Mouse (Mus musculus) liver, embryonic 15.5 days (tissue): ENCODE data around the gene Fdxacb1. TPM values are rescaled to one million over a fixed set of nuclear protein-coding genes. Genes with fewer than 3 reads are reported as not detected.
A peak's percentile ranks its signal among the peaks of the same experiment; 100 is the strongest.

ENCODE experiments used
- ATAC-seq: fragments of 200-750 bp; cut with Nextera tagmentation; 2 replicates; pipeline ENCODE4 v1.8.0; 2017; ENCODE audit warnings: moderate number of reproducible peaks, mild to moderate bottlenecking, moderate library complexity; ENCODE audit not compliant: insufficient read depth
- H3K27ac ChIP-seq: fragments of 300-500 bp; sonication (generic); replicated peaks from 2 replicates; pipeline ENCODE4 v1.5.1; 2015; ENCODE audit warnings: mild to moderate bottlenecking, inconsistent platforms
- H3K27me3 ChIP-seq: fragments of 300-500 bp; sonication (generic); 2 replicates; pipeline ENCODE4 v1.6.1; 2015; ENCODE audit warnings: mild to moderate bottlenecking, inconsistent platforms
- H3K36me3 ChIP-seq: fragments of 300-500 bp; sonication (generic); replicated peaks from 2 replicates; pipeline ENCODE4 v1.6.1; 2015; ENCODE audit warnings: moderate library complexity, mild to moderate bottlenecking, inconsistent platforms
- H3K4me1 ChIP-seq: fragments of 300-500 bp; sonication (generic); replicated peaks from 2 replicates; pipeline ENCODE4 v1.6.1; 2015; ENCODE audit warnings: inconsistent platforms
- H3K4me2 ChIP-seq: fragments of 300-500 bp; sonication (generic); 2 replicates; pipeline ENCODE4 v1.6.1; 2015; ENCODE audit warnings: moderate library complexity, mild to moderate bottlenecking, inconsistent platforms
- H3K4me3 ChIP-seq: fragments of 300-500 bp; sonication (generic); replicated peaks from 2 replicates; pipeline ENCODE4 v1.5.1; 2015; ENCODE audit warnings: mild to moderate bottlenecking, inconsistent platforms
- H3K9ac ChIP-seq: fragments of 300-500 bp; sonication (generic); 2 replicates; pipeline ENCODE4 v1.6.1; 2015; ENCODE audit warnings: moderate library complexity, mild to moderate bottlenecking, inconsistent platforms
- H3K9me3 ChIP-seq: fragments of 300-500 bp; sonication (generic); replicated peaks from 2 replicates; pipeline ENCODE4 v1.6.1; 2016; ENCODE audit warnings: inconsistent platforms
- WGBS: fragments of 180-500 bp; shearing (Covaris S2); methylation state at CpG from one replicate; pipeline ENCODE4 v1.1.7; 2015; ENCODE audit warnings: mixed read lengths; ENCODE audit not compliant: insufficient replicate concordance; 5-methylcytosine and 5-hydroxymethylcytosine counted together
- polyA plus RNA-seq: library from polyadenylated mRNA; unstranded; fragments of >200 nt; fragmentation: Nextera tagmentation; extraction: Ambion mirVana; gene quantifications from 2 replicates; pipeline ENCODE4 v1.2.1, GENCODE M21; 2015

Fdxacb1 gene
- polyA plus RNA-seq, 1 experiment from 2014 or later: 8.5 TPM

DNA sequence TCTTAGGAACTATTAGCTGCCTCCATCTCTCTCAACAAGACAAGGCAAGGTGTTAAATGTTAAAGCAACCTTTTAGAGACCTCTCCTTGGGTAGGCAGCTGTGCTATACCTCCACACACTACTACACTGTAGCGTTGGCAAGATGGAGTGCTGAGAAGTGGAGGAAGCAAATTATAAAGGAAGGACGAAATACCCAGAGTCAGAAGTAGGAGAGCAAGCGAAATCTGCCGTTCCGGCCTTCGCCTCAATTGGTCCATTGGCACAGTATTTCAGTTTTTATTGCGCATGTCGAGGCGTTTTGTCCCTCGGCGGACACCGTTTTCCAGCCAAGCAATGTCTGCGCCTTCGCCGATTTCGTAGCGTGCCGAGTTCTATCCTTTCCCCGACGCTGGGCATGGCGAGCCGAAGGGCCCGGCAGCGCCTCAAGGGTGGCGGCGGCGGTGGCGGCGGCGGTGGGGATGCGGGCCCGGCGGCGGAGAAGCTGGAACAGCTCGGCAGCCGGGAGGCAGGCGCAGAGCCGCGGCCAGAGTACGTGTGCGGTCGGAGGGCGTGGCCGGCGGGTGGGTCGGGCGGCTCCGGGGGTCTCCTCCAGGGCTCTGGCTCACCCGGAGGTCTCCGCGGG lies 7.1 kb downstream of the Fdxacb1 start, which contains the start of the genes Alg9 and 1110032A03Rik:
Gene Alg9, plus strand, starts transcription at position 29 of the 622 bp plus-strand sequence.
Gene 1110032A03Rik, minus strand, starts transcription at position 530 of the 622 bp plus-strand sequence.
- Histone ChIP-seq H3K9me3 (no peaks in the 10 kb centered on the region), H3K36me3 (peaks cover 25% of the 10 kb centered on the region), H3K4me3 (peak within 1 kb of the TSS; percentile 88), H3K27ac (peak within 1 kb of the TSS; percentile 78), H3K9ac (peak within 1 kb of the TSS; percentile 92), H3K4me2 (peak within 1 kb of the TSS; percentile 92), H3K27me3 (no peaks in the 10 kb centered on the region), H3K4me1 (peaks cover 40% of the 10 kb centered on the region)
- ATAC-seq: peak; percentile 72
- WGBS: 1% methylated on average over 50 of the region's 51 CpGs

DNA sequence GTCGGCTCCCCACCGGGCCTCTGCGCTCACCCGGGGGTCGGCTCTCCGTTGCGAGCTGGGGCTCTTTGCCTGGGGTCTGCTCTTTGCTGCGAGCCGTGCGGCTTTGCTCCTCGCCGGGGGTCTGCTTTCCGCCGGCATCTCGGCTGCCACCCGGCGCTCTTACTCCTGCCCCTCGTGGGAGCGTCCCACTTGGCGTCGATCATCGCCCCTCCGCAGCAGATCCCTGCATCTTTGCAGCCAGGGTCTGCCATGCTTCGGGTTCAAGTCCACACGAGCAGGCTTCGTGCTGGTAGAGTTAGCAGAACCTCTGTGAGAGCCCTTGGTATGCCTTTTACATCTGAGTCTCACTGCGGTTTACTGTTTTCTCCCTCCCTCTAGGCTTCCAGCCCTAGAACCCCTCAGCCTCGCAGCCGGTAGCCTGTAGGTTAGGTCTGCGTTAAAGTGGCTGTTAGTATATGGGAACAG lies 7.7 kb downstream of the Fdxacb1 start:
- H3K27ac ChIP-seq: peak overlapping the region; percentile 78
- H3K4me3 ChIP-seq: peak overlapping the region; percentile 88
- peak overlapping the region; percentile 92 for H3K9ac ChIP-seq
- peak overlapping the region; percentile 92 for H3K4me2 ChIP-seq
- peaks cover 40% of the 10 kb centered on the region for H3K4me1 ChIP-seq
- no peaks in the 10 kb centered on the region for H3K9me3 ChIP-seq
- H3K27me3 ChIP-seq: no peaks in the 10 kb centered on the region
- peak; percentile 45 for ATAC-seq
- under 1% methylated on average over 30 of the region's 30 CpGs for WGBS
- peaks cover 31% of the 10 kb centered on the region for H3K36me3 ChIP-seq

GRCm38 (mm10) chr9:50776162-50776760 lies 8.2 kb downstream of the Fdxacb1 start:
- Histone ChIP-seq H3K4me2 (peak overlapping the region; percentile 92), H3K9me3 (no peaks in the 10 kb centered on the region), H3K4me3 (peak overlapping the region; percentile 88), H3K9ac (peak overlapping the region; percentile 92), H3K27ac (no peak overlapping the region; the same call in 1 of the 2 replicates), H3K27me3 (no peaks in the 10 kb centered on the region), H3K4me1 (peaks cover 40% of the 10 kb centered on the region), H3K36me3 (peaks cover 37% of the 10 kb centered on the region)
- 49% methylated on average over 11 of the region's 11 CpGs for WGBS
- ATAC-seq: no peak

- no peak overlapping the region for H3K9ac ChIP-seq
- H3K4me3 ChIP-seq: no peak overlapping the region
- no peaks in the 10 kb centered on the region for H3K9me3 ChIP-seq
- no peaks in the 10 kb centered on the region for H3K4me1 ChIP-seq
- H3K27ac ChIP-seq: no peak overlapping the region
- H3K4me2 ChIP-seq: no peak overlapping the region
- 65% methylated on average over 2 of the region's 2 CpGs for WGBS
- H3K36me3 ChIP-seq: peaks cover 68% of the 10 kb centered on the region
- no peak for ATAC-seq
- no peaks in the 10 kb centered on the region for H3K27me3 ChIP-seq
Observed at GRCm38 (mm10) chr9:50782155-50782554, 14.1 kb downstream of the Fdxacb1 start.

DNA sequence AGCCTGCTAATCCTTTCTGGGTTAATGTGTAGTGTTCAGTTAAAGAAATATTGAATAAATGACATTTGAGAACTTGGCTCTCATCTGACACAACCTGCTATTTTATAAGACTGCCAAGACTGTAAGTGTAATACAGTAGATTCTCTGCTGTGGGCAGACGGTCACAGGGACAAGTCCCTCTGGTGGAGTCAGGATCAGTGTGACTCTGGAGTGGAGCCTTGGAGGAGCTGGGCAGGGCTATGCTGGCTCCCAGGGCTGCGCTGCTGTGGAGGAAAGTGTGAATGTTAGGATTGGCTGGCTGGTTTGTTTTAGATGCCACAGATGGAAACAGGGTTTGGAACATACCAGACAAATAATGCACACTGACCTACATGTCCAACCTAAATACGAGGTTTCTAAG lies 27.2 kb downstream of the Fdxacb1 start:
- 72% methylated on average over 3 of the region's 3 CpGs for WGBS
- H3K9ac ChIP-seq: no peak overlapping the region
- no peak overlapping the region for H3K27ac ChIP-seq
- H3K4me3 ChIP-seq: no peak overlapping the region
- no peak for ATAC-seq
- H3K27me3 ChIP-seq: no peaks in the 10 kb centered on the region
- no peaks in the 10 kb centered on the region for H3K9me3 ChIP-seq
- H3K4me2 ChIP-seq: no peak overlapping the region
- H3K36me3 ChIP-seq: peaks cover 36% of the 10 kb centered on the region
- H3K4me1 ChIP-seq: no peaks in the 10 kb centered on the region

- peaks cover 8% of the 10 kb centered on the region for H3K4me1 ChIP-seq
- peaks cover 25% of the 10 kb centered on the region for H3K36me3 ChIP-seq
- no peak overlapping the region for H3K27ac ChIP-seq
- H3K4me3 ChIP-seq: no peak overlapping the region
- H3K27me3 ChIP-seq: no peaks in the 10 kb centered on the region
- ATAC-seq: no peak
- no peak overlapping the region for H3K4me2 ChIP-seq
- 86% methylated on average over 8 of the region's 8 CpGs for WGBS
- H3K9ac ChIP-seq: no peak overlapping the region
- H3K9me3 ChIP-seq: no peaks in the 10 kb centered on the region
Observed at GRCm38 (mm10) chr9:50796776-50797175, 28.7 kb downstream of the Fdxacb1 start.

GRCm38 (mm10) chr9:50797641-50798040 lies 29.6 kb downstream of the Fdxacb1 start:
- Histone ChIP-seq H3K27me3 (no peaks in the 10 kb centered on the region), H3K36me3 (peaks cover 19% of the 10 kb centered on the region), H3K4me3 (no peak overlapping the region), H3K4me1 (peaks cover 16% of the 10 kb centered on the region), H3K9ac (no peak overlapping the region), H3K4me2 (no peak overlapping the region), H3K9me3 (no peaks in the 10 kb centered on the region), H3K27ac (no peak overlapping the region)
- 84% methylated on average over 7 of the region's 7 CpGs for WGBS
- no peak for ATAC-seq

DNA sequence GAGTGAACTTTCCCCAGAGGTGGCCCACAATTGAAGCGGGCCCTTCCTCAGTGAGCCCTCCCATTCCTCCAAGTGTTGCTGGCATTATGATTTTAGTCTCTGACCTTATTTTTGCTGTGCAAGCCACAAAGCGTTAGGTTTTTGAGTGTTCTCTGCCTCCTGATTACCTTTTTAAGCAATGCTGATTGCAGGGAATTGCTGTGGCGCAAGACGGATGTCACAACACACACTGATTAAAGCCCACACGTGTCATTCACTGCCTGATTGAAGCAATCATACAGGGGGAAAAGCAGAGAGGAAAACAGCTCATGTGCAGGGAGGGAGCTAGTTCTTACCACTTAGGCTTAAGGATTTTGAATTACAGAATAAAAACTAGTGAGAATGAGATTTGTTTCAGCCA lies 30.3 kb downstream of the Fdxacb1 start:
- WGBS: 73% methylated on average over 5 of the region's 5 CpGs
- peaks cover 21% of the 10 kb centered on the region for H3K36me3 ChIP-seq

GRCm38 (mm10) chr9:50800985-50801384 lies 32.9 kb downstream of the Fdxacb1 start:
- peaks cover 47% of the 10 kb centered on the region for H3K4me1 ChIP-seq
- peak overlapping the region; percentile 93; the same call in 1 of the 2 replicates for H3K27ac ChIP-seq
- H3K27me3 ChIP-seq: no peaks in the 10 kb centered on the region
- H3K4me2 ChIP-seq: no peak overlapping the region
- H3K36me3 ChIP-seq: peaks cover 20% of the 10 kb centered on the region
- ATAC-seq: no peak
- no peaks in the 10 kb centered on the region for H3K9me3 ChIP-seq
- no peak overlapping the region for H3K4me3 ChIP-seq
- no peak overlapping the region for H3K9ac ChIP-seq
- WGBS: 41% methylated on average over 2 of the region's 2 CpGs

More for the DNA sequence above, 30.3 kb downstream of the Fdxacb1 start:
- Histone ChIP-seq H3K9me3 (no peaks in the 10 kb centered on the region), H3K27me3 (no peaks in the 10 kb centered on the region), H3K4me3 (no peak overlapping the region), H3K4me1 (peaks cover 24% of the 10 kb centered on the region), H3K9ac (no peak overlapping the region), H3K27ac (no peak overlapping the region), H3K4me2 (no peak overlapping the region)
- ATAC-seq: no peak

GRCm38 (mm10) chr9:50803055-50803671 lies 35.1 kb downstream of the Fdxacb1 start:
- Histone ChIP-seq H3K4me1 (peaks cover 59% of the 10 kb centered on the region), H3K9ac (peak overlapping the region; percentile 44), H3K27me3 (no peaks in the 10 kb centered on the region), H3K27ac (peak overlapping the region; percentile 93), H3K4me2 (peak overlapping the region; percentile 57), H3K36me3 (peaks cover 35% of the 10 kb centered on the region), H3K4me3 (0 out of 2 replicates have a peak overlapping the region, but pooled peaks have one; percentile 9), H3K9me3 (no peaks in the 10 kb centered on the region)
- WGBS: 34% methylated on average over 7 of the region's 7 CpGs
- peak; percentile 99 for ATAC-seq

DNA sequence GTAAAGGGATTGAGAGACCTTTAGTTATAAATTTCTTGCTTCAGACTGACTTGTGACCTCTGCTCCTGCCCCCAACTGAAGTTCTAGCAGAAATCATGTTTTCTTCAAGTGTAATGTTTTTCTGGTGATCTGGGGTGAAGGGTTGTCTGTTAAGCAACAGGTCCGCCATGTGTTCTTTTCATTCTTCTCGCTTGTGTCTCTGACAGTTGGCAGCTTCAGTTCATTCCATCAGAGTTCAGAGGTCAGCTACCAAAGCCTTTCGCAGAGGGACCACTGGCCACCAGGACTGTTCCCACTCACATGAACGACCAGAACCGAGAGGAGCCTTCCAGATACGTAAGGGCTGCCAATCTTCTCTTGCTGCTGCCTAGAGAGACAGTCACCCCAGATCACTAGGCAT lies 40.4 kb downstream of the Fdxacb1 start:
- no peak for ATAC-seq
- Histone ChIP-seq H3K9ac (no peak overlapping the region), H3K36me3 (peaks cover 44% of the 10 kb centered on the region), H3K4me1 (peaks cover 82% of the 10 kb centered on the region), H3K27ac (peak overlapping the region; percentile 80), H3K27me3 (no peaks in the 10 kb centered on the region), H3K4me3 (no peak overlapping the region), H3K4me2 (no peak overlapping the region), H3K9me3 (no peaks in the 10 kb centered on the region)
- WGBS: 85% methylated on average over 6 of the region's 6 CpGs
